ENCODE assay signal across 19 mouse cellular contexts in the genomic region with DNA sequence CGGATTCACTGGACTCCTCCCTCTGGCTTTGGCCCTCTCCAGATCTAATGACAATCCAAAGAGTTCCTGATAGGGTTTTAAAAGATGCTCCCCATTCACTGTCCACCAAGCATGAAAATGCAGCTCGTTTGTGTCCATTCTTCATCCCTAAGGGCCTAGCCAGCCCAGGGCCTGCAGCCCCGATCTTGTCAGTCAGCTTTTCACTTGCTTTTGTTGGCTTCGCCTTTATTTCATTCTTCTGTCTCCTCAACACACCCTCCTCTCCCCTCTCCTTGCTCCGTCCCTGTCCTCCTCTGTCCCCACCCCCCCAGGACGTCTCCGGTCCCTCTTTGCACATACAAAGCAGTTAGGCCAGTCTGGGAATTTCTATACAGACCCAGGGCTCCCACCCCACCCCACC. TPM values are rescaled to one million over a fixed set of nuclear protein-coding genes. Genes with fewer than 3 reads are reported as not detected.
"Had no signal": no experiment of that assay in that cellular context is flagged by ENCODE, and none has a peak within 500 bp of the region (broad histone marks: within the 10 kb centered on the region; RNA-seq: fewer than 3 reads in every experiment).

No protein-coding gene starts in this region.

- H3K4me1 ChIP-seq: kidney, embryonic 15.5 days; limb, embryonic 15.5 days; liver, embryonic 12.5 days; midbrain, embryonic 15.5 days had no signal

- H3K4me2 ChIP-seq: kidney, embryonic 15.5 days; limb, embryonic 15.5 days; liver, embryonic 12.5 days; lung, embryonic 14.5 days; midbrain, embryonic 15.5 days had no signal

- H3K27ac ChIP-seq: kidney, embryonic 15.5 days; left cerebral cortex, adult 2 months; limb, embryonic 15.5 days; liver, embryonic 12.5 days; midbrain, embryonic 15.5 days had no signal

- H3K27me3 ChIP-seq: liver, embryonic 12.5 days; midbrain, embryonic 15.5 days had no signal

- H3K9ac ChIP-seq: kidney, embryonic 15.5 days; limb, embryonic 15.5 days; liver, embryonic 12.5 days; lung, embryonic 14.5 days; midbrain, embryonic 15.5 days had no signal

- H3K9me3 ChIP-seq: kidney, embryonic 15.5 days; limb, embryonic 15.5 days; liver, embryonic 12.5 days; midbrain, embryonic 15.5 days had no signal

- H3K4me3 ChIP-seq: kidney, embryonic 15.5 days; left cerebral cortex, adult 2 months; limb, embryonic 15.5 days; liver, embryonic 12.5 days; midbrain, embryonic 15.5 days had no signal

- ATAC-seq: liver, embryonic 12.5 days; midbrain, embryonic 15.5 days had no signal

- DNase-seq: kidney, adult 2 months; kidney, postnatal 14 days; lung, embryonic 14.5 days; lung, postnatal 10 days; lung, postnatal 4 days; retina, postnatal 1 day; right cerebral cortex, postnatal 4 days; spleen, adult 18-20 months; thymus, adult 18-20 months; thymus, postnatal 14 days had no signal

- H3K36me3 ChIP-seq: kidney, embryonic 15.5 days; limb, embryonic 15.5 days; liver, embryonic 12.5 days; midbrain, embryonic 15.5 days had no signal

RNA-seq across cellular contexts. Expression of a gene that starts 6.2 kb away (rescaled TPM):
- total RNA-seq: megakaryocyte, adult 5-6 weeks had no signal

RNA-seq across cellular contexts. Expression of a gene that starts 17.0 kb away (rescaled TPM):
- total RNA-seq: layer of hippocampus, postnatal 25 days; left cerebral cortex, adult 2 months; left cerebral cortex, postnatal 25 days; megakaryocyte, adult 5-6 weeks had no signal
- polyA plus RNA-seq: kidney, adult 2 months; kidney, embryonic 15.5 days; limb, embryonic 11.5 days; limb, embryonic 15.5 days; liver, embryonic 12.5 days; lung, embryonic 14.5 days had no signal
